Mouse (Mus musculus): ENCODE measurements around the gene Eif3b. TPM values are rescaled to one million over a fixed set of nuclear protein-coding genes. Genes with fewer than 3 reads are reported as not detected.
A peak's percentile ranks its signal among the peaks of the same experiment; 100 is the strongest.

Gene Eif3b
- 10 to 100 TPM; 89.9 to 95.7 TPM for total RNA-seq (2021)

DNA sequence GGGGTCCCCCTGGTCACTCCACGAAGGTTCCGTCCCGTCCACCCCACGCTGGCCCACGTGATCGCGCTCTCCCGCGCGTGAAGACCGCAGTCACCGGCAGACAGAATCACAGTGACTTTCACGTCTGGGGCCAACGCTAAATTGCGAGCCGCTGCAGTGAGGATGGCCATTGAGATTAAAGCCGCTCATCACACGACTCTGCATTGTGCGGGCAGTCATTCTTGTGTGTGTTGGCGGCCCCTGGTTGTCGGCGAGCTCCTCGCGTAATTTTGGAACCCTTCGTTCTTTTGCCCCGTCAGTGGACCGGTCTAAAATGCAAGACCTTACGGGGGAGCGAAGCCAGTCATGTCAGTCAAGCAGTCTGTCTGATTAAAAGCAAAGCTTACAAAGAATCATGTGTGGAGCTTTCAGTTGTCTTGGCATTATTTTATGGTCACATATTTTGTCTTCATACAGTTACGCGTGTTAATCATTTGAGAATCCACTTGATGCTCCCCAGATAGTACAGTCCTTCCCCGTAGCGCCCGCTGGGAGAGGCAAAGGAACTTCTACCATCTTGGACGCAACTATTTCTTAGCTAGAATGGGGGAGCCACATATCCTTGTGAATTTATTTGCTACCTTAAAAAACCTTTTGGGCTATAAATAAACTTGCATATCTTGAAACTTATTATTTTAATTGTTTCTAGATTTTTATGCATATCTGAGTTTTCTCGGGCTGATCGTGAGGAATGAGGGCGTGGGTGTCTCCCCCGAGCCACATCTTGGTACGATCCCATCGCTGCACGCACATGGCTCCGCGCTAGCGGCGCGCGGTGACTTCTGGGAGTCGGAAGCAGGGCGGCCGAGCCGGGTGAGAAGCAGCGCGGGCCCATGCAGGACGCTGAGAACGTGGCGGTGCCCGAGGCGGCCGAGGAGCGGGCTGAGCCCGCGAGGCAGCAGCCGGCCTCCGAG, at the start of gene Eif3b:
TSS of gene Eif3b (plus strand) at position 840 of the 953 bp plus-strand sequence.
- DNase-seq, result peak; percentile 89 to 90

DNA sequence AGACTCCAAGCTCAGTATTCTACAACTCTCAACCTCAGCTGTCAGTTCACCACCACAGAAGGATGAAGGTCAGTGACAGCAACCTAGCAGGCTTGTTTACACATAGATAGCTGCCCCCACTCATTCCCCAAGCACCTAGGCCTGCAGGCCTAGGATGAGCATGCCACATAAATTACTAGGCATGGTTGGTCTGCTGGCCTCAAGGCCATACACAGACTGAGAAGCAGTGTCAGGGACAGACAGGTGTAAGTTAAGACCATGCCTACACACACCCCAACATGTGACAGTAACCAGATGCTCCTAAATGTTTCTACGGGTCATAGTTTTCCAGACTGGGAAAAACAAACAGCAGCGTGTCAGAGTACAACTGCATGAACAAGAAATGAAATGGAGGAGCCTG, 49.7 kb upstream of the Eif3b start:
- DNase-seq, result no peak

DNA sequence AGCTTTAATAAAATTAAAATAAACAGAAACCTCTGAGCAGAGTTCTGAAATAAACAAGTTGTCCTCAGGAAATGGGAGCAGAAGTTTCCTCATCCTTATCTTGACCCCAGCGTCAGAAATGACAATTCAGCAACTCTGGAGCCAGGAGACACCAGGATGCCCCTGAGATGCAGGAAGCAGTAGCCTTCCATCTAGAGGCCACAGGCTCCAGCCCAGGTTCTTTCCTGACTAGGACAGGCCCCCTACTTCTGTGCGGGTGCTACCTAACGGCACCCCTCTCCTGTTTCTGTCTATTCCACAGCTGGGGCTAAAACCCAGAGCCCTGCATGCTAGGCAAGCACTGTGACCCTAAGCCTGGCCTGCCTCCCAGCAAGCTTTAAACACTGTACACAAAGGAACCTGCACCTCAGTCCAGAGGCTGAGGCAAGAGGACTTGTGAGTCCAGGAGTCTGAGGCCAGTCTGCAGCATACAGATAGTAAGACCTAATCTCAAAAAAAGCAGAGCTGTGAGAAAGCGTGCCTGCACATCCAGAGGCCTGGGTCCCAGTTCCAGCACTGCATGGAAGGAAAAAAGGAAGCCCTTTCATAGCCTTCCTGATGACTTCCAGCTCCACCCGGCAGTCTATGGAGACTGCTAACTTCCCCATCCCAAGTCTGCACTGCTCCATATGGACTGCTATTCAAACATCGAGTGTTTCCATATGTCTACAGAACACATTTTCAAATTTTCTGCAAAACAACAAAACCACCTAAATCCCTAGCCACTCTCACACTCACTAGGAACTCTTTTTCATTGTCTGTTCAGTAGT, 48.5 kb upstream of the Eif3b start:
- DNase-seq, result no peak

DNA sequence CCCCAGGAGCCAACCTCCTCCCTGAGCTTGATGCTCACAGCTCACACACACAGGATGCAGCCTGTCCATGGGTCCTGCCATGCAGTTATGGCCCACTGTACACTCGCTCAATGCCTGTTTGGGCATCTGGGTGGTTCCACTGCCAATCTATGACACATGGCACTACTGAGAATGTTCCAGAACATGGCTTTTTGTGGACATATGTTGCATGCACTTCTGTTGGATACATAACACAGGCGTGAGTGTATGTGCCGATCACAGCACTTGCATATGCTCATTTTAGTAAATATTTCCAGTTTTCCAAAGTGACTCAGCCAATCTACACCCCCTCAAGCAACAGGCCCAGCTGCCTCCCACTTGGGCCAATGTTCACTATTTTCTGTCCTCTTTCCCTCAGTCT, 47.5 kb upstream of the Eif3b start:
- peak; percentile 39 to 50 for DNase-seq

DNA sequence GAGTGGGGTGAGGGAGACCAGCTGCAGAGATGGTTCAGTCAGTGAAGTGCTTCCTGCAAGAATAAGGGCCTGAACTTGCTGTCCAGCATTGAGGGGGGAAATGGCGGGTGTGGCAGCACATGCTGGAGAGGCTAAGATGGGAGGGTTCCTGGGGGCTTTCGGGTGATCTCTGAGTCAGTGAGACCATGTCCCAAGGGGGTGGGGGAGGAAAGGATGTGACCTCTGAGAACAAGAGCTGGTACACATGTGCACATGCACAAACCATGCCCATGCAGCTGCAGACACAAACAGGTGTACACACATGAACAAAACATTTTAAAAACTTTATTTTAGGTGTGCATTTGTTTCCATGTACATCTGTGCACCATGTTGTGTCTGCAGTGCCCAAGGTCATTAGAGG, 45.4 kb upstream of the Eif3b start:
- no peak for DNase-seq

DNA sequence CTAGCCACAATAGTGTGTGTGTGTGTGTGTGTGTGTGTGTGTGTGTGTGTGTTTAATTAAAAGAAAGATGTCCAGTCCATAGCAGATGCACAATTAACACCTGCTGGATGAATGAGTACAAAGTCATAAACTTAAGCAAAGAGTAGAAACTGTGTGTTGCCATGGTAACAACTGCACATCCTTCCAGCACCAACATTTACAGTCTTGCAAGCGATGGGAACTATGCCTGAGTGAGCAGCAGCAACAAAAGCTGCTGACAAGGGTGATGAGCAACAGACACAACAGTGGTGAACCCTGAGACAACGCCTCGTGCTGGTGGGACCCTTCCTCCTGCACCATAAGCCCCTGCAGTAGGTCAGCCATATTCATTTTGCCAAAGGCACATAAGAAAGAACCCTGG, 44.9 kb upstream of the Eif3b start:
- DNase-seq, result no peak

DNA sequence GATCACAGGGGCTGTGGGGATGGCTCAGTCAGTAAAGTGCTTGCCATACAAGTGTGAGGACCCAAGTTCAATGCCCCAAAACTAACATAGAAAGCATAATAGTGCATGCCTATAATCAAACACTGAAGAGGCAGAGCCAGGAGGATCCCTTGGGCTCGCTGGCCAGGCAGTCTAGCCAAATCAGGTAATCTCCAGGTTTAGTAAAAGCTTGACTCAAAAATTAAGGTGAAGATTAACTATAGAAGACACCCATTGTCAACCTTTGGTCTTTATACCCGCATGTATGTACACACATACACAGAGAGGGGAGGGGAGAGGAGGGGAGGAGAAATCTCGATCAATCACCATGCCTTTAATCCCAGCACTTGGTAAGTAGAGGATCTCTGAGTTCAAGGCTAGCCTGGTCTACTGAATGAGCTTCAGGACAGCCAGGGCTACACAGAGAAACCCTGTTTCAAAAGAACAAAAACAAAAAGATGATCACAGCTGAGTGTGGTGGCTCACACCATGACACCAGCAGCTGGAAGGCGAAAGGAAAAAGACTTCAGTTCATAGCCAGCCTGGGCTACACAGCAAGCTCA, 43.8 kb upstream of the Eif3b start:
- no peak for DNase-seq

DNA sequence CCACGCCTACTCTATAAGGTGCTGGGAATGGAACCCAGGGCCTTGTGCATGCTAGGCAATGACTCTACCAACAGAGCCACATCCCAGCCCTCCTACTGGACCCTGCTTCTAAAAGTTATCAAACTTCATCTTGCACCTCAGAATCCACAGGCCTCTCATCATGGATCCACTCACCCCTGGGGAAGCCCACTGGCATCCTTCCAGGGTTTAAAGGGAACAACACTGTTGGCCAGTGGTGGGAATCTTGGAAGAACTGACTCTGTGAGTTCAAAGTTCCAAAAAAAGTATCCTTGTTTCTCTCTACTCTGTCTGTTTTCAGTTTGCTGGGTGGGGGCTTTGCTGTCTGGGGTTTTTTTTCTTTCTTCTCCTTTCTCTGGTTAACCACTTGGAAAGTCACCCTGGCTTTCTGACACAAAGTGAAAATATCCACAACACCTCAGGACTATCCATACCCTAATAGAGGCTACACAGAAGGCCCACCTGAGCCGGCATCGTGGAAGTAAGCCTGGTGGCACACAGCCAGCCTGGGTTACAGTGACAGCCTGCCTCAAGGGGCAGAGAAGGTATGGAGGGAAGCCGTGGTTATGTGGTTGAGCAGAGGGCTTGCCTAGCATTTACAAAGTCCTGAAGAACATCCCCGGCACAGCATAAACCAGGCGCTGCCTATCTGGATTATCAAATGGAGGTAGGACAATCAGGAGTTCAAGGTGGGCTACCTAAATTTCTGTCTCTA, 40.8 kb upstream of the Eif3b start:
- DNase-seq, result no peak

DNA sequence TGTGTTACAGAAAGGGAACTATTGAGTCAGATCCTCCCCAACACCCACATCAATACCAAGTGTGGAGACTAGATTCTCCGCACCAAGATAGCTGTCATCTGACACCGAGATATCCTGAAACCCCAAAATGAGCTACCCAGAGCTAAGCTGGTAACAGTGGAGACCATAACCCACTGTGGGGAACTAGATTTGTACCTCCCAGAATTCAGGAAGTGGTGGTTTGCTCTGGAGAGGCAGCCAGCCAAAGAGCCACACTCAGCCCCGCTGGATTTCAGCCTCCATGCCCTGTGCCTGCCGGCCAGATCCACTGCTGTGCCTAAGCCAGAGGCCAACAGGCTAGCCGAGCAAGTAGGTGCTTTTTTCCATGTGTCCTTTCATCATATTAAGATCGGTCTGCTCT, 39.8 kb upstream of the Eif3b start:
- DNase-seq, result no peak

DNA sequence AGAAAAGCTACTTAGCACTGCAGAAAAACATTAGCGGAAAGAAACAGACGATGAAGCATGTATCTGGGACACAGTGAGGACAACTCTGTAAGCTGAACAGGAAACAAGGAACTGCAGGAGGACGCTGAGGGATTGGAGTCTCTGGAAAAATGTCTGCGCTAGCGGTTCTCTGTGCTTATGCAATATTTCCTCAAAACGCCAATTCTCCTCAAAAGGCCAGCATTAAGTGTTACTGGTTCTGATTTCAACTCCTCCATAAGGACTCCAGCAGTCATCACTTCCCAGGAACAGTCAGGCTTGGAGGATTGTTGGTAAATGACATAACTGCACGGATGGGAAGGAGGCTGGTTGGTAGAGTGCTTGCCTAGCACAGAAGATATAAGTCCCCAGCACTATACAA, 38.0 kb upstream of the Eif3b start:
- DNase-seq, result no peak

DNA sequence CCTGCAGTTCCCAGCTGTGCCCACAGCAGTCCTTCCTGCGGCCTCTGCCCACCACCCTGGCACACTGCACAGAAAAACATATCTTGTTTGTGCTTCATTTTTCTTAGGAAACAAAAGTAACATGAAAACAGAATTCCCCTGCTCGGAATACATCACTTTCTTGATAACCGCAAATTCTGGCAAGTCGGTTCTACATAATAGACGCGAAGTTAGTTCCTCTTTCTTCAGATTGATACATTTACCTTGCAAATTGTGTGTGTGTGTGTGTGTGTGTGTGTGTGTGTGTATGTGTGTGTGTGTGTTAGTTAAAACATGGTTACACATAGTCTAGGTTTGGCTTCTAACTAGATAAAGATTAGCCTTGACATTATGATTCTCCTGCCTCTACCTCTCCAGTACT, 36.4 kb upstream of the Eif3b start:
- no peak for DNase-seq

DNA sequence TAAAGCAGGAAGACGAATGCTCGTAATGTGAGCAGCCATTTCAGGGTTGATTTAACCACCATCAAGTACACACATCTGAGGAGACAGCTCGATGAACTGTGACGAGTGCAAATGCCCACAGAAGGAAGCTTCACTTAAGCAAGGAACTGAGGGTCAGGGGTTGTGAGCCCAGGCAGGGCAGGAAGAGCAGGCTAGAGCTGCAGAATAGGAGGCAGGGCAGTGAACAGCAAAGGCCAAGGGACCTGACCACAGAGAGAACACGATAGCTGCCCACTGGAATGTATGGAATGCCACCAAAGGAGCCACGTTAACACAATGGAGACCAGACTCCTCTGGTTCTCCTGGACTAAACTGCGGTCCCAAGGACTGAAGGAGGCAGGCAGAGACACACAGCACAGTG, 35.6 kb upstream of the Eif3b start:
- DNase-seq, result no peak

DNA sequence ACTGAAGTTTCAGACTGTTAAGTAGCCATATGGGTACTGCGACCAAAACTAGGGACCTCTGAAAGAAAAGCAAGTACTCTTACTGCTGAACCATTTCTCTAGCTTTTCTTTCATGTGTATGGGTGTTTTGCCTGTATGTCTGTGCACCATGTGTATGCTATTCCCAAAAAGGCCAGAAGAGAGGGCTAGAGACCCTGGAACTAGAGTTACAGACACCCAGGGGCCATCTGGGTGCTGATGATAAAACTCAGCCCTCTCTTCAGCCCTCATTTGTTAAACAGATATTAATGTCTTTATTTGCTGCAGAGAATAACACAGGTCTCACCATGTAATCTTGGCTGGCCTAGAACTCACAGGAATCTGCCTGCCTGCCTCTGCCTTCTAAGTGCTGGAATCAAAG, 34.7 kb upstream of the Eif3b start:
- DNase-seq, result no peak

DNA sequence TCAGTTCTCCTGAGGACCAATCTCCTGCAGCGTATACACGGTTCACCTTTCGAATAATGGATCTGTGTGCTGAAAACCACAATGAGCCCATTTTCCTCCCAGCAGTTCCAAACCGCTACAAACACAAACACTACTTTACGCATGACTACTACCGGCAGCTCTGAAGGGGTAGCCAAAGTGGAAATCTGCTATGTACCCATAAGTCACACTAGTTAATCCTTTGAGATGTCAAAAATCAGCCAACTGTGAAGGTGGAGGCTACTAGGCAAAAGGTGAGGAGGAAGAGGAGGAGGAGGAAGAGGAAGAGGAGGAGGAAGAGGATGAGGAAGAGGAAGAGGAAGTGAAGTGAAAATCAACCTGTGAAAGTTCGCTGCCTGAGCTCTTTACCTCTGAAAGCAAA, 31.9 kb upstream of the Eif3b start:
- DNase-seq, result no peak

DNA sequence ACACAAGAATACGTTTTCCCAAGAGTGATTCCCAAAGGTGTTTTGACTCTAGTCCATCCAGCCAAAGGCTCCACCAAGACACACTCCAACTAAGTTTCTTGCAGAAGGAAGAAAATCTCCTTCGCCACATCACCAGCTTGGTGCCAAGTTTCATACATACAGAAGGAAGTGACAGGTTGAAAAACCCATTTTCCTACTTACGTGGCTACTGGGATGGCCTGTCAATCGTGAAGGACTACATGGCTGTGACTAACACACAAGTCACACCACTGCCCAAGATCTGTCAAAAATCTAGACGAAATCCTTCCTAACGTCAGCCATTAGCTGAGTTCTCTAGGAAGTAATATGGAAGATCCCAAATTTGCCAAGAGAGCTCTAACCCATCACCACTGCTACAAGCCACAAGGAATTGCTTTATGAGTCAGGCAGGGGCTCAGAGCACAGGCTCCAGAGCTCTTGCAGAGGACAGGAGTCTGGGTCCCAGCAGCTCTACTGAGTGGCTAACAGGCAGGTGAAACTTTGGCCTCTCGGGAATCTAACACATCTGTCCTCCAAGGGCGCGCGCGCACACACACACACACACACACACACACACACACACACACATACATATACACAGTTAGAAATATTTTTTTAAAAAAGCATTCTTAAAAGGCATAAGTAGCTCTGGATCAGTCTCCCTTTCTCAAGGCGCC, 31.2 kb upstream of the Eif3b start:
- no peak for DNase-seq

DNA sequence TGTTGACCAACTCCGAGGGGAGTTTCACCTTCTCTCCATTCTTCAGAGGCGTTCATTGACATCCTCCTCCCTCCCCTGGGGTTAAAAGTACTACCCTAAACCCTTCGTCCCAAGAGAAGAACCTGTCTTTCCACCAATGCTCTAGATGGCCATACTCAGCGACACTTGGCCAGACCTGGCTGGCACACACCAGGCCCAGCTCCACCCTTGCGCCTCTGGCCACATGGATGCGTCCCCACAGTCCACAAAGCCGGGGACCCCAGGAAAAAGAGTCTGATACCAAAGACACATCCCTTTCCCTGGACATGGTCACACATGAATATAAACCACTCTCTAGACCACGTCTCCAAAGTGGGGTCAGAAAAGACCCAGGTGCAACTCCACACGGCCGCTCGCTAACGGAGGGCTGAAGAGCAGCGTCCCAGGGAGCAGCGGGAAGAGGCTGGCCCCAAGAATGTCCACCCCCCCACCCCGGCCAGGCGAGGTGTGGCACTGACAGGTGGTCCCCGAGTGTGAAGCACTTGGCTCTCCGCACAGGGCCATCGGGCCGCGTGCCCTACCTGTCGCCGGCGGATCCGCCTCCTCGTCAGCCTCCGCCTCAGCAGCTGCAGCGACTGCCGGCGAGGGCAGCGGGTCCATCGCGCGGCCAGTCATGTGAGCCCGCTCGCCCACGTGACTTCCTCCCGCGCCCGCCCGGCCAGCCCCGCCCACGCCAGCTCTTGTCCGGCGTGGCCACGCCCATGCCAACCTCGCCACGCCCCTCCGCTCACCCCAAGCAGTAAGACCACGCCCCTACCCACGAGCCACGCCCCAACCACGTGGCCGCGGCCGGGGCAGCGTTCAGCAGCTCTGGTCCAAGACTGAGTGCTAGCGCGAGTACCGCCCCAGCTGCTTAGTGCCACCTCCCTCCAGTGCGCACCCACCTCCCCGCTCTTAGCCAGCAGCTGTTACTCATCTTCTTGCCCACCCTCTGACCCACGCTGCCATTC, 30.2 kb upstream of the Eif3b start, which contains the start of gene Snx8:
TSS of gene Snx8 (minus strand) at position 675 of the 989 bp plus-strand sequence.
- DNase-seq, result peak; percentile 83 to 86

DNA sequence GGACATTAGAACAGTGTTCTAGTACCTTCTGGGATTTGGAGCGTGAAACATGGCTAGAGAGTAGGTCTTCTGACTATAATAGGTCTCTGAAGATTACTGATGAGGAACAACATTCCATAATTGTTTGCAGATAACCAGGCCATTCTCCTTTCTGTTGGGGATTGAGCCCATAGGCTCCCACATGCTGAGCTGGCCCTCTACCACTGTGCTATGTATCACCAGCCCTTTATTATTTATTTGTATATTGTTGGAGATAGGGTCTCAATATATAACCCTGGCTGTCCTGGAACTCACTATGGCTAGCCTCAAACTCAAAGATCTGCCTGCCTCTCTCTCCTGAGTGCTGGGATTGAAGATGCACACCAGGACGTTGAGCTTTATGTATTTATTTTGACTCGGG, 29.5 kb upstream of the Eif3b start:
- no peak for DNase-seq

DNA sequence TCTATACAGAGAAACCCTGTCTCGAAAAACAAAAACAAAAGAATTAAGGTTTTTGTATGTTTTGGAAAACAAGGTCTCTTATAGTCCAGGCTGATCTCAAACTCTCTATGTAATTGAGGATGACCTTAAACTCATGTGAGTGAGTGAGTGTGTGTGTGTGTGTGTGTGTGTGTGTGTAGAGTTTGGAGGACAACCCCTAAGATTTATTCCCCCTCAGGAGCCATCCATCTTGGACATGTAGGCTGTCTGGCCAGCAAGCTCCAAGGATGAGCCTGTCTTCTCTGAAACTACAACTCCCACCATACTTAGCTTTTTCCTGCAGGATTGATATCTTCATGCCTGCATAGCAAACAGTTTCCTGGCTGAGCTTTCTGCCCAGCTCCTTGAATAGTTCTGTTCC, 27.7 kb upstream of the Eif3b start:
- DNase-seq, result no peak

DNA sequence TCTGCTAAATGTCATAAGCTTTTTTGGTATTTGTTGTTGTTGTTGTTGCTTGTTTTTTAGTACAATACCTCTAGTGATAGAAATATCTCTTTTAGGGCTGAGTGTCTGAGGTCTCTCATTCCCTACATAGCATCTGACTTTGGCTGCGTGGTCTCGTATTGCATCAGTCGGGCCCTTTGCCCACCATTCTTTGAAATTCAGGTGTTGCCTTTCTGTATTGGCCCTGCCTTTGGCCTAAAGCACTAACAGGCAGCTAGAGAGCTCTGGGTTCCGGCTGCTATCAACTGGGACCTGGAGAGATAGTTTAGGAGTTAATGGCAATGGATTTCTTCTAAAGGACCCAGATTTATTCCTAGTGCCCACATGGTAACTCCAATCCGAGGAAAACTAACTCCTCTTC, 27.1 kb upstream of the Eif3b start:
- no peak for DNase-seq

DNA sequence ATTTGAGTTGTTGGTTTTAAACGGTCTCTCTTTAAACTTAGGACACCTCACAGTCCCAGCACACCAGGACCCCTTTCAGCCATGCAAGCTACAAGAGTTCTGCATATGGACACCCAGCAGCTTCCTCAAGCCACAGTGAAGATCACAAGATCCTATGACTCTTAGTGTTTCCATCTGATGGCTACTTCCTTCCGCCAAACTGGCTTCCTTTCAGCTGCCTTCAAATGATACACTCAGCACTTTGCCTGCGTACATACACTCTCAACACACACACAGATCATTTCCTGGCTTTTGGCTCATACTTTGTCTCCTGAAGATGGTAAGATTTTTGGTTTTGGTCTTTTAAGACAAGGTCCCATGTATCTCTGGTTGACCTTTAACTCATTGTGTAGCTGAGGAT, 26.4 kb upstream of the Eif3b start:
- DNase-seq, result no peak
